Mouse (Mus musculus): ENCODE results near the gene Ttll7. TPM values are rescaled to one million over a fixed set of nuclear protein-coding genes. Genes with fewer than 3 reads are reported as not detected.
A peak's percentile ranks its signal among the peaks of the same experiment; 100 is the strongest.

Ttll7 gene
- polyA plus RNA-seq, 1 experiment from 2014 or later: 4.4 TPM

DNA sequence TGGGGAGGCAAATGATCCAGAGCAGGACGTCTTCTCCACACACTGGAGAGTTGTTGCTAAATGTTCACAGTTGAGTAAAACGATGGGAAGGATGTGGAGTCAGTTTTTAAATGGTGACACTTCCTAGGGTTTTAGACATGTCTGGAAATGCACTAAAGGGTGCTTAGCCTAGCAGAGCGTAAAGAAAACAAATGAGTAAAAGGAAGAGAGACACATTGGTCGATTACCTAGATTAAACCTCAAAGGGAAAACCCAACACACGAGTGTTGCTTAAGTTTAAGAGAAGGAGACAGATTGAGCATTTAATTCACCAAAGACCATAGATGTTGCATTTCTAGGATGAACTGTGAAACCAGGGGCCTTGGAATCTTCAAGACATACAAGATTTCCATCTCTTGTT is 76.8 kb downstream of the Ttll7 start:
- H3K36me3 ChIP-seq (ENCODE audit: control insufficient read depth, insufficient read depth, low read length): no peaks in the 10 kb centered on the region
- no peaks in the 10 kb centered on the region for H3K4me1 ChIP-seq (replicated peaks; ENCODE audit: control insufficient read depth, insufficient read depth, low read length)
- no peak overlapping the region for H3K4me2 ChIP-seq (ENCODE audit: low read depth, low read length)
- no peaks in the 10 kb centered on the region for H3K27me3 ChIP-seq (ENCODE audit: control insufficient read depth, insufficient read depth, low read depth, low read length)
- no peak for ATAC-seq (ENCODE audit: low read depth)
- H3K9ac ChIP-seq (ENCODE audit: low read length): no peak overlapping the region
- WGBS: 77% methylated on average over 5 of the region's 5 CpGs
- H3K27ac ChIP-seq (ENCODE audit: low read length): no peak overlapping the region
- H3K4me3 ChIP-seq (ENCODE audit: low read length): no peak overlapping the region
- no peaks in the 10 kb centered on the region for H3K9me3 ChIP-seq (ENCODE audit: control insufficient read depth, low read length)

DNA sequence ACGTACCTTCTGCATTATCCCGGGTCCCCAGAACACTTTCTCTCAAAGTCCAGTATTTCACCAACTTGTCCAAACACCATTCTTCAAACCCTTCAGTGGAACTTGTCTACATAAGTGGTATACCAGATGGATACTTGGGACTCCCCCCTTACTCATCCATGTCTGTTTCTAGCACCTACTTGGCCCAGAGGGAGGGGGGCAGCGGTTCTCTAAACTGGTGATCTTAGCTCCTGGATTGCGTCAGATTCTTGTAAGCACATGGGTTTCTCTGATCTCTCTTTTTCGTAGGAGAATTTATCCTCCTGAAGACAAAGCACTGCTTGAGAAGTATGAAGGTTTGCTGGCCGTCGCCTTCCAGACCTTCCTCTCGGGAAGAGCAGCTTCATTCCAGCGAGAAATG is 79.0 kb downstream of the Ttll7 start:
- Histone ChIP-seq H3K36me3 (ENCODE audit: control insufficient read depth, insufficient read depth, low read length) (0 out of 2 replicates have a peak, but pooled peaks cover 2% of the 10 kb centered on the region), H3K4me3 (ENCODE audit: low read length) (no peak overlapping the region), H3K4me1 (replicated peaks; ENCODE audit: control insufficient read depth, insufficient read depth, low read length) (no peaks in the 10 kb centered on the region), H3K27me3 (ENCODE audit: control insufficient read depth, insufficient read depth, low read depth, low read length) (no peaks in the 10 kb centered on the region), H3K4me2 (ENCODE audit: low read depth, low read length) (no peak overlapping the region), H3K9me3 (ENCODE audit: control insufficient read depth, low read length) (peaks cover 3% of the 10 kb centered on the region; the same call in 1 of the 2 replicates), H3K27ac (ENCODE audit: low read length) (no peak overlapping the region), H3K9ac (ENCODE audit: low read length) (no peak overlapping the region)
- 87% methylated on average over 9 of the region's 9 CpGs for WGBS
- ATAC-seq (ENCODE audit: low read depth): no peak

DNA sequence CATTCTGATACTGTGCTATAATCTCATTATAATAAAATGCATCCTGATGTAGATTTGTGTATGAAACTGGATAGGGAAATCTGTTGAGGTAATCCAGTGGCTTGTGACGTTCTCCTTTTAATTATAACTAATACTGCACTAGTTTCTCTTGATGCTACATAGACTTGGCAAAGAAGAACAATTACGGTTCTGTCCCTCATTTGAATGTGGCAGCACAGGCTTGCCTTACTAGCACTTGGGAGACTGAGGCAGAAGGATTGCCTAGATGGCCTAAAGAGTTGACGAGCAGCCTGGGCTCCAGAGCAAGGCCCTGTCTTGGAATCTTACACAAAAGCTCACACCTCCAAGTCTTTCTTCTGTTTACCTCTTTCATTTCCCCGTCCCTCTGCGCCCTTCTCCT is 80.3 kb downstream of the Ttll7 start:
- Histone ChIP-seq H3K27me3 (ENCODE audit: control insufficient read depth, insufficient read depth, low read depth, low read length) (no peaks in the 10 kb centered on the region), H3K4me3 (ENCODE audit: low read length) (no peak overlapping the region), H3K4me2 (ENCODE audit: low read depth, low read length) (no peak overlapping the region), H3K9me3 (ENCODE audit: control insufficient read depth, low read length) (peaks cover 3% of the 10 kb centered on the region; the same call in 1 of the 2 replicates), H3K9ac (ENCODE audit: low read length) (no peak overlapping the region), H3K27ac (ENCODE audit: low read length) (no peak overlapping the region), H3K4me1 (replicated peaks; ENCODE audit: control insufficient read depth, insufficient read depth, low read length) (no peaks in the 10 kb centered on the region), H3K36me3 (ENCODE audit: control insufficient read depth, insufficient read depth, low read length) (0 out of 2 replicates have a peak, but pooled peaks cover 2% of the 10 kb centered on the region)
- WGBS: 62% methylated on average over 5 of the region's 5 CpGs
- ATAC-seq (ENCODE audit: low read depth): no peak

DNA sequence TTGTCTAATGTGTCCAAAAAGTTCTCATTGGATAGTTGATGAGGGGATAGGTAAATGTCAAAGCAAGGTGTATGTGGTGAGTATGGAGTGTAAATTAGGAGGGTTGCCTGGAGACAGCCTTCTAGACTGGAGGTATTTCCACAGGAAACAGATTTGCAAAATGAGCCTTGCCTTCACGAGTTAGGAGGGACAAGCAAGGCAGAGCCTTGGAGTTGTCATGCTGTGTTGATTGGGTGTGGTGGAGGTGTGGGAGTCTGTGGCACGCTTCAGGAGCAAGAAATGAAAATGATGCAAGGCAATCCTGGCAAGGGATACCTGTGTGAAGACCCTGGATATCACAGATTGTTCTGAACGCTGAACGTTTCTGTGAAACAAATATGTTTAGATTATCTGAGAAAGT is 84.7 kb downstream of the Ttll7 start:
- H3K4me1 ChIP-seq (replicated peaks; ENCODE audit: control insufficient read depth, insufficient read depth, low read length): no peaks in the 10 kb centered on the region
- no peak overlapping the region for H3K9ac ChIP-seq (ENCODE audit: low read length)
- H3K4me3 ChIP-seq (ENCODE audit: low read length): no peak overlapping the region
- H3K9me3 ChIP-seq (ENCODE audit: control insufficient read depth, low read length): peaks cover 3% of the 10 kb centered on the region; the same call in 1 of the 2 replicates
- whole genome bisulfite sequencing: 63% methylated on average over 4 of the region's 4 CpGs
- no peaks in the 10 kb centered on the region for H3K27me3 ChIP-seq (ENCODE audit: control insufficient read depth, insufficient read depth, low read depth, low read length)
- ATAC-seq (ENCODE audit: low read depth): no peak
- H3K27ac ChIP-seq (ENCODE audit: low read length): no peak overlapping the region
- 0 out of 2 replicates have a peak, but pooled peaks cover 2% of the 10 kb centered on the region for H3K36me3 ChIP-seq (ENCODE audit: control insufficient read depth, insufficient read depth, low read length)
- H3K4me2 ChIP-seq (ENCODE audit: low read depth, low read length): no peak overlapping the region

DNA sequence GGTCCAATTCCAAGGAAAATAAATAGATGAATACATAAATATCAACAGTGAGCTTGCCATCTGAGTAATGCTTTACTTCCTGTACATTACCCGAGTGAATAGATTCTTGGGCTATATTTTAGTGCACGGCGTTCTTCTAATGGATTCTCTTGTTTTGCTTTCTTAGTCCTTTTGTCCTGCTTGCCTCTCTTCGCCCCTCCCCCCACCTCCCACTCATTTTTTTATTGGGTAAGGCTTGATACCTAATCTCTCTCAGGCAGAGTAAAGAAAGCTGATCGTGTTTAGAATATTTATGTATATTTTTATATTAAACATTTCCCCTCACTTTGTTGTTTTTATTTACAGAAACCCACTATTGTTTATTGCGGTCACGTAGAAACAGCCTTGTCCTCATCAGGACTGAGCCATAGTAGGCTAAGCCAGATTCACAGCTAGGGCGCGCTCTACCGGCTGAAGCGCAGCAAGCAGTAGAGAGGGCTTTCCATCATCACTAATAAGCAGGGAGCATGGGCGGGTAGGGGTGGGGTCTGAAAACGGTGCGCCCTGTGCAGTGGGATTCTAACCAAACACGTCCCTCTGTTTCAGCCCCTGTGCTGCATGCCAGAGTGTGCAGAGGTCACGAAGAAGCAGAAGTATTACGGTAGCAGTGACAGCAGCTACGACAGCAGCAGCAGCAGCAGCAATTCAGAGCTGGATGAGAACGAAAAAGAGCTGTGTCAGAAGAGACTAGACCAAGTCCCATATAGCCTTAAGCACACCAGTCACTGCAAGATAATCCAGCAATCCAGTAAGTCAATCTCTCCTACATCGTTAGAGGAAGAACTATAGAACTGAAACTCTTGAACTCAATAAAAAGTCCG is 87.5 kb downstream of the Ttll7 start:
- WGBS: 26% methylated on average over 21 of the region's 21 CpGs
- H3K4me3 ChIP-seq (ENCODE audit: low read length): 0 out of 2 replicates have a peak overlapping the region, but pooled peaks have one; percentile 12

DNA sequence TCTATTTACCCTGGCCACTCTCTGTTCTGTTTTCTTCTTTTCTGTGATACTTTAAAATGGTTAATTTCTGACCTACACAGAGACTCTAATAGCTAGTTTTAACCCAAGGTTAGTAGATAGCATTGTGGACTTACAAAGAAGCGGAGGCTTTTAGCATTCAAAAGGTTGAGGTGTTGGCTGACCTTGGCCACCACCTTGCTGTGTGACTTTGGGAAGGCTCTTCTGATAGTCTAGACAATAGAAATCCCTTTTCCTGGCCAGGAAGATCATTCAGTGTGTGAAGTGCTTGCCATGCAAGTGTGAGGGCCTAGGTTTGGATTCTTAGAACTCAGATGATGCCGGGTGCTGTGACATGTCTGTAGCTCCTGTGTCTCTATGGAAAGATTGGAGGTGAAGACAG is 90.9 kb downstream of the Ttll7 start:
- H3K4me3 ChIP-seq (ENCODE audit: low read length): no peak overlapping the region
- 90% methylated on average over 2 of the region's 2 CpGs for WGBS
- no peaks in the 10 kb centered on the region for H3K36me3 ChIP-seq (ENCODE audit: control insufficient read depth, insufficient read depth, low read length)
- H3K9me3 ChIP-seq (ENCODE audit: control insufficient read depth, low read length): no peaks in the 10 kb centered on the region
- no peak overlapping the region for H3K4me2 ChIP-seq (ENCODE audit: low read depth, low read length)
- no peak overlapping the region for H3K9ac ChIP-seq (ENCODE audit: low read length)
- no peak for ATAC-seq (ENCODE audit: low read depth)
- H3K27ac ChIP-seq (ENCODE audit: low read length): no peak overlapping the region
- no peaks in the 10 kb centered on the region for H3K27me3 ChIP-seq (ENCODE audit: control insufficient read depth, insufficient read depth, low read depth, low read length)
- no peaks in the 10 kb centered on the region for H3K4me1 ChIP-seq (replicated peaks; ENCODE audit: control insufficient read depth, insufficient read depth, low read length)

More for the DNA sequence above, 87.5 kb downstream of the Ttll7 start:
- Histone ChIP-seq H3K36me3 (ENCODE audit: control insufficient read depth, insufficient read depth, low read length) (0 out of 2 replicates have a peak, but pooled peaks cover 2% of the 10 kb centered on the region), H3K4me2 (ENCODE audit: low read depth, low read length) (peak overlapping the region; percentile 31; the same call in 1 of the 2 replicates), H3K9ac (ENCODE audit: low read length) (no peak overlapping the region), H3K27me3 (ENCODE audit: control insufficient read depth, insufficient read depth, low read depth, low read length) (no peaks in the 10 kb centered on the region), H3K9me3 (ENCODE audit: control insufficient read depth, low read length) (peaks cover 3% of the 10 kb centered on the region; the same call in 1 of the 2 replicates), H3K27ac (ENCODE audit: low read length) (no peak overlapping the region), H3K4me1 (replicated peaks; ENCODE audit: control insufficient read depth, insufficient read depth, low read length) (no peaks in the 10 kb centered on the region)
- ATAC-seq (ENCODE audit: low read depth): peak; percentile 72

DNA sequence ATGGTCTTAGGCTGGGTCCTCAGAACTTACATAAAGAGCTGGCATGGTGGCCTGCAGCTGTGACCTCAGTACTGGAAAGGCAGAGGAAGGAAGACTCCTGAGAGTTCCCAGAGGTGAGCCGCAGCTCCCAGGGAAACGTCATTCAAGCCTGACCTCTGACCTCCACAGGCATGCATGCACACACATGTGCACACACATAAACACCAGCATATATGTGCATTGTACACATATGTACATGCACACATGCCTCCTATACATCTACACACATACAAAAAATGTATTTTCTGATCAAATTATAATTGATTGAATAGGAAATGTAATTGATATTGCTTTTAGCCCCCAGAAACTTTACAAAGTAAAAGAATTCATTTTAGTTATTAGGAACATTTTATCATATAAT is 93.2 kb downstream of the Ttll7 start:
- ATAC-seq (ENCODE audit: low read depth): no peak
- no peaks in the 10 kb centered on the region for H3K9me3 ChIP-seq (ENCODE audit: control insufficient read depth, low read length)
- H3K27ac ChIP-seq (ENCODE audit: low read length): no peak overlapping the region
- no peaks in the 10 kb centered on the region for H3K27me3 ChIP-seq (ENCODE audit: control insufficient read depth, insufficient read depth, low read depth, low read length)
- no peaks in the 10 kb centered on the region for H3K36me3 ChIP-seq (ENCODE audit: control insufficient read depth, insufficient read depth, low read length)
- no peaks in the 10 kb centered on the region for H3K4me1 ChIP-seq (replicated peaks; ENCODE audit: control insufficient read depth, insufficient read depth, low read length)
- no peak overlapping the region for H3K4me2 ChIP-seq (ENCODE audit: low read depth, low read length)
- H3K4me3 ChIP-seq (ENCODE audit: low read length): no peak overlapping the region
- H3K9ac ChIP-seq (ENCODE audit: low read length): no peak overlapping the region
- WGBS: 32% methylated on average over 2 of the region's 2 CpGs

DNA sequence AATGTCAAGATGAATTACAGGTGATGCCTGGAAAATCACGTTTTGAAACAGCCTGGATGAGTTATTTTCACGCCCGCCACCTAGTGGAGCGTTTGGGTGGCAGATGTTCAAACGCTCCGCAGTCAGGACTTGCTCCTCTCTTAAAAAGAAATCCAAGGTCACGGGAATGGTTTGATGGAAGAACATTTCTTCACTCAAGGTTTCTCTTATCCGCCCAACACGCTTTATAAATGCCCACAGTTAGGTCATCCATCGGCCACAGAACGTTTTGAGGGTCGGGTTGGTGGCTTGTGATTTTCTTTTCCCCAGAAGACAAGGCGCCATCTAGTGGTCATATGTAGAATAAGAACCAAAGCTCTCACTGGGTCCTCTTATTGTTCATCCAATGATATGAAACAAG is 93.7 kb downstream of the Ttll7 start:
- H3K4me1 ChIP-seq (replicated peaks; ENCODE audit: control insufficient read depth, insufficient read depth, low read length): no peaks in the 10 kb centered on the region
- no peaks in the 10 kb centered on the region for H3K36me3 ChIP-seq (ENCODE audit: control insufficient read depth, insufficient read depth, low read length)
- H3K9me3 ChIP-seq (ENCODE audit: control insufficient read depth, low read length): no peaks in the 10 kb centered on the region
- peak; percentile 43; the same call in 1 of the 2 replicates for ATAC-seq (ENCODE audit: low read depth)
- H3K4me2 ChIP-seq (ENCODE audit: low read depth, low read length): peak overlapping the region; percentile 62
- peak overlapping the region; percentile 51 for H3K4me3 ChIP-seq (ENCODE audit: low read length)
- H3K9ac ChIP-seq (ENCODE audit: low read length): peak overlapping the region; percentile 63
- no peaks in the 10 kb centered on the region for H3K27me3 ChIP-seq (ENCODE audit: control insufficient read depth, insufficient read depth, low read depth, low read length)
- H3K27ac ChIP-seq (ENCODE audit: low read length): no peak overlapping the region
- under 1% methylated on average over 13 of the region's 13 CpGs for WGBS

DNA sequence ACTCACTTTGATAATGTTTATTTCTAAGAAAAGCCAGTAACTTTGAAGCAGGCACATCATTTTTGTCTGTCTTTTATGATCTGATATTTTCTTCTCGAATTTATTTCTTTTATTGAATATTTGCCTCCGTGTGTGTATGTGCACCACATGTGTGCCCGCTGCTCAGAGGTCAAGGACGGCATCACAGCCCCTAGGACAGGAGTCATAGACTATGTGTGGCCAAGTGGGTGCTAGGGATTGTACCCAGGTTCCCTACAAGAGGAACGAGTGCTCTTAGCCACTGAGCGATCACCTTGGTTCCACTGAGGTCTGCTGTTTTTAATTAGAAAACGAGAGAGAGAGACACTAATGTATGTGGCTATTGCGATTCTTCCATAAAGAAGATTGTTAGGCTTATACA is 94.5 kb downstream of the Ttll7 start:
- Histone ChIP-seq H3K9ac (ENCODE audit: low read length) (no peak overlapping the region), H3K4me2 (ENCODE audit: low read depth, low read length) (no peak overlapping the region), H3K9me3 (ENCODE audit: control insufficient read depth, low read length) (no peaks in the 10 kb centered on the region), H3K4me1 (replicated peaks; ENCODE audit: control insufficient read depth, insufficient read depth, low read length) (no peaks in the 10 kb centered on the region), H3K27ac (ENCODE audit: low read length) (no peak overlapping the region), H3K4me3 (ENCODE audit: low read length) (no peak overlapping the region), H3K36me3 (ENCODE audit: control insufficient read depth, insufficient read depth, low read length) (no peaks in the 10 kb centered on the region), H3K27me3 (ENCODE audit: control insufficient read depth, insufficient read depth, low read depth, low read length) (no peaks in the 10 kb centered on the region)
- ATAC-seq (ENCODE audit: low read depth): no peak
- 74% methylated on average over 8 of the region's 8 CpGs for WGBS

Data from lung, embryonic 16.5 days (tissue).